Mouse (Mus musculus) intestine, embryonic 15.5 days (tissue): ENCODE measurements around the gene Ddx60. TPM values are rescaled to one million over a fixed set of nuclear protein-coding genes. Genes with fewer than 3 reads are reported as not detected.
A peak's percentile ranks its signal among the peaks of the same experiment; 100 is the strongest.
"Not testable (repeated sequence)": the region's sequence is repeated elsewhere in the genome, so short reads cannot be mapped to it uniquely, and the experiment has no call there.

Experiments
- ATAC-seq: fragments of 200-750 bp; cut with Nextera tagmentation; 2 replicates; pipeline ENCODE4 v1.8.0; 2017; ENCODE audit warnings: moderate TSS enrichment, moderate library complexity
- H3K27ac ChIP-seq: fragments of 300-500 bp; sonication (generic); 2 replicates; pipeline ENCODE4 v1.5.1; 2015; ENCODE audit warnings: mild to moderate bottlenecking, inconsistent platforms
- H3K27me3 ChIP-seq: fragments of 300-500 bp; sonication (generic); replicated peaks from 2 replicates; pipeline ENCODE4 v1.6.1; 2015; ENCODE audit warnings: inconsistent platforms
- H3K36me3 ChIP-seq: fragments of 300-500 bp; sonication (generic); 2 replicates; pipeline ENCODE4 v1.6.1; 2015; ENCODE audit warnings: inconsistent platforms
- H3K4me1 ChIP-seq: fragments of 300-500 bp; sonication (generic); replicated peaks from 2 replicates; pipeline ENCODE4 v1.6.1; 2015; ENCODE audit warnings: inconsistent platforms
- H3K4me2 ChIP-seq: fragments of 300-500 bp; sonication (generic); replicated peaks from 2 replicates; pipeline ENCODE4 v1.6.1; 2015; ENCODE audit warnings: mild to moderate bottlenecking, inconsistent platforms
- H3K4me3 ChIP-seq: fragments of 300-500 bp; sonication (generic); replicated peaks from 2 replicates; pipeline ENCODE4 v1.5.1; 2015; ENCODE audit warnings: inconsistent platforms
- H3K9ac ChIP-seq: fragments of 300-500 bp; sonication (generic); 2 replicates; pipeline ENCODE4 v1.6.1; 2015; ENCODE audit warnings: inconsistent platforms
- H3K9me3 ChIP-seq: fragments of 300-500 bp; sonication (generic); 2 replicates; pipeline ENCODE4 v1.6.1; 2016; ENCODE audit warnings: inconsistent platforms
- WGBS: fragments of 180-500 bp; shearing (Covaris S2); methylation state at CpG from one replicate; pipeline ENCODE4 v1.1.7; 2015; 5-methylcytosine and 5-hydroxymethylcytosine counted together
- polyA plus RNA-seq: library from polyadenylated mRNA; unstranded; fragments of >200 nt; fragmentation: Nextera tagmentation; extraction: Ambion mirVana; gene quantifications from 2 replicates; pipeline ENCODE4 v1.2.1, GENCODE M21; 2015

The Ddx60 gene
- polyA plus RNA-seq, 1 experiment from 2014 or later: 1.5 TPM

- Histone ChIP-seq H3K36me3 (no peaks in the 10 kb centered on the region), H3K4me3 (no peak overlapping the region), H3K4me2 (no peak overlapping the region), H3K9me3 (no peaks in the 10 kb centered on the region), H3K4me1 (no peaks in the 10 kb centered on the region), H3K27ac (no peak overlapping the region), H3K27me3 (no peaks in the 10 kb centered on the region), H3K9ac (no peak overlapping the region)
- ATAC-seq: no peak
- WGBS: 87% methylated on average over 2 of the region's 2 CpGs
Measured at GRCm38 (mm10) chr8:61919145-61919788, 8.6 kb upstream of the Ddx60 start.

GRCm38 (mm10) chr8:61920389-61920788 is 7.5 kb upstream of the Ddx60 start:
- Histone ChIP-seq H3K4me3 (no peak overlapping the region), H3K4me2 (no peak overlapping the region), H3K36me3 (no peaks in the 10 kb centered on the region), H3K27me3 (no peaks in the 10 kb centered on the region), H3K4me1 (no peaks in the 10 kb centered on the region), H3K9ac (no peak overlapping the region), H3K9me3 (no peaks in the 10 kb centered on the region), H3K27ac (no peak overlapping the region)
- 59% methylated on average over 7 of the region's 7 CpGs for WGBS
- no peak for ATAC-seq

GRCm38 (mm10) chr8:61921454-61922054 is 6.3 kb upstream of the Ddx60 start:
- no peaks in the 10 kb centered on the region for H3K36me3 ChIP-seq
- WGBS: 68% methylated on average over 10 of the region's 10 CpGs
- H3K27ac ChIP-seq: no peak overlapping the region
- H3K4me3 ChIP-seq: no peak overlapping the region
- H3K27me3 ChIP-seq: no peaks in the 10 kb centered on the region
- H3K4me2 ChIP-seq: no peak overlapping the region
- no peaks in the 10 kb centered on the region for H3K4me1 ChIP-seq
- no peak overlapping the region for H3K9ac ChIP-seq
- H3K9me3 ChIP-seq: no peaks in the 10 kb centered on the region
- ATAC-seq: no peak

GRCm38 (mm10) chr8:61924518-61924917 is 3.4 kb upstream of the Ddx60 start:
- Histone ChIP-seq H3K27ac (no peak overlapping the region), H3K4me2 (no peak overlapping the region), H3K9ac (no peak overlapping the region), H3K36me3 (no peaks in the 10 kb centered on the region), H3K9me3 (no peaks in the 10 kb centered on the region), H3K27me3 (no peaks in the 10 kb centered on the region), H3K4me3 (no peak overlapping the region), H3K4me1 (0 out of 2 replicates have a peak, but pooled peaks cover 5% of the 10 kb centered on the region)
- WGBS: 51% methylated on average over 1 of the region's 1 CpGs
- peak; percentile 60 for ATAC-seq

- no peaks in the 10 kb centered on the region for H3K36me3 ChIP-seq
- no peak overlapping the region for H3K4me2 ChIP-seq
- no peak for ATAC-seq
- H3K27me3 ChIP-seq: no peaks in the 10 kb centered on the region
- H3K4me3 ChIP-seq: no peak overlapping the region
- H3K4me1 ChIP-seq: 0 out of 2 replicates have a peak, but pooled peaks cover 2% of the 10 kb centered on the region
- 14% methylated on average over 2 of the region's 2 CpGs for WGBS
- H3K27ac ChIP-seq: no peak overlapping the region
- no peaks in the 10 kb centered on the region for H3K9me3 ChIP-seq
- H3K9ac ChIP-seq: no peak overlapping the region
Measured at GRCm38 (mm10) chr8:61933243-61933642, 5.4 kb downstream of the Ddx60 start.

- 77% methylated on average over 2 of the region's 2 CpGs for WGBS
- H3K4me3 ChIP-seq: no peak overlapping the region
- no peaks in the 10 kb centered on the region for H3K27me3 ChIP-seq
- no peak overlapping the region for H3K27ac ChIP-seq
- H3K4me1 ChIP-seq: no peaks in the 10 kb centered on the region
- no peak for ATAC-seq
- H3K9ac ChIP-seq: no peak overlapping the region
- H3K9me3 ChIP-seq: no peaks in the 10 kb centered on the region
- H3K36me3 ChIP-seq: no peaks in the 10 kb centered on the region
- H3K4me2 ChIP-seq: no peak overlapping the region
Measured at GRCm38 (mm10) chr8:61937576-61937975, 9.7 kb downstream of the Ddx60 start.

- not testable (repeated sequence) for H3K27me3 ChIP-seq
Measured at GRCm38 (mm10) chr8:61964591-61965375, 36.9 kb downstream of the Ddx60 start.

GRCm38 (mm10) chr8:61969581-61969980 is 41.7 kb downstream of the Ddx60 start:
- H3K27ac ChIP-seq: no peak overlapping the region
- no peaks in the 10 kb centered on the region for H3K9me3 ChIP-seq
- no peak overlapping the region for H3K4me2 ChIP-seq
- no peak overlapping the region for H3K9ac ChIP-seq
- WGBS: 79% methylated on average over 3 of the region's 3 CpGs
- no peaks in the 10 kb centered on the region for H3K27me3 ChIP-seq
- no peaks in the 10 kb centered on the region for H3K36me3 ChIP-seq
- no peaks in the 10 kb centered on the region for H3K4me1 ChIP-seq
- no peak overlapping the region for H3K4me3 ChIP-seq
- ATAC-seq: no peak

More at GRCm38 (mm10) chr8:61964591-61965375, 36.9 kb downstream of the Ddx60 start:
- not testable (repeated sequence) for H3K36me3 ChIP-seq, ATAC-seq, H3K4me1 ChIP-seq, H3K27ac ChIP-seq, H3K4me3 ChIP-seq, H3K9me3 ChIP-seq, H3K9ac ChIP-seq, H3K4me2 ChIP-seq
- WGBS: 78% methylated on average over 4 of the region's 4 CpGs

- Histone ChIP-seq H3K9ac (no peak overlapping the region), H3K27me3 (no peaks in the 10 kb centered on the region), H3K4me1 (no peaks in the 10 kb centered on the region), H3K27ac (no peak overlapping the region), H3K36me3 (no peaks in the 10 kb centered on the region), H3K4me3 (no peak overlapping the region), H3K9me3 (no peaks in the 10 kb centered on the region), H3K4me2 (no peak overlapping the region)
- ATAC-seq: no peak
- WGBS: 62% methylated on average over 4 of the region's 4 CpGs
Measured at GRCm38 (mm10) chr8:61984941-61985340, 57.1 kb downstream of the Ddx60 start.

GRCm38 (mm10) chr8:61985703-61986475 is 58.0 kb downstream of the Ddx60 start:
- H3K27me3 ChIP-seq: no peaks in the 10 kb centered on the region
- H3K27ac ChIP-seq: no peak overlapping the region
- WGBS: 30% methylated on average over 6 of the region's 6 CpGs
- no peaks in the 10 kb centered on the region for H3K9me3 ChIP-seq
- ATAC-seq: no peak
- H3K4me3 ChIP-seq: no peak overlapping the region
- H3K36me3 ChIP-seq: no peaks in the 10 kb centered on the region
- no peaks in the 10 kb centered on the region for H3K4me1 ChIP-seq
- no peak overlapping the region for H3K9ac ChIP-seq
- H3K4me2 ChIP-seq: no peak overlapping the region

GRCm38 (mm10) chr8:61989464-61989863 is 61.6 kb downstream of the Ddx60 start:
- WGBS: 52% methylated on average over 6 of the region's 6 CpGs
- no peaks in the 10 kb centered on the region for H3K27me3 ChIP-seq
- no peak for ATAC-seq
- H3K9me3 ChIP-seq: no peaks in the 10 kb centered on the region
- no peak overlapping the region for H3K9ac ChIP-seq
- no peak overlapping the region for H3K4me2 ChIP-seq
- no peak overlapping the region for H3K4me3 ChIP-seq
- H3K36me3 ChIP-seq: no peaks in the 10 kb centered on the region
- H3K27ac ChIP-seq: no peak overlapping the region
- H3K4me1 ChIP-seq: no peaks in the 10 kb centered on the region

GRCm38 (mm10) chr8:61992796-61993195 is 64.9 kb downstream of the Ddx60 start:
- H3K9me3 ChIP-seq: no peaks in the 10 kb centered on the region
- no peak overlapping the region for H3K4me3 ChIP-seq
- H3K9ac ChIP-seq: no peak overlapping the region
- no peak overlapping the region for H3K27ac ChIP-seq
- H3K4me1 ChIP-seq: no peaks in the 10 kb centered on the region
- ATAC-seq: peak; percentile 78
- WGBS: 46% methylated on average over 1 of the region's 1 CpGs
- H3K36me3 ChIP-seq: no peaks in the 10 kb centered on the region
- H3K4me2 ChIP-seq: no peak overlapping the region
- H3K27me3 ChIP-seq: no peaks in the 10 kb centered on the region
